Mouse (Mus musculus): ENCODE data around the gene Sap18.
"Not testable (repeated sequence)": the region's sequence is repeated elsewhere in the genome, so short reads cannot be mapped to it uniquely, and the experiment has no call there.

Gene Sap18

GRCm38 (mm10) chr14:57825788-57826751 lies 28.1 kb downstream of the Sap18 start, which contains the start of the genes Ska3 and Mrpl57:
Gene Ska3, minus strand, starts transcription at chr14:57826185.
Gene Mrpl57, plus strand, starts transcription at chr14:57826234.
- DNase-seq (ENCODE audit: low read depth, low spot score): peak; percentile 92

- no peak for DNase-seq (ENCODE audit: low read depth, low spot score)
Measured at GRCm38 (mm10) chr14:57827284-57827683, 29.3 kb downstream of the Sap18 start.

GRCm38 (mm10) chr14:57833526-57833925 lies 35.5 kb downstream of the Sap18 start:
- DNase-seq (ENCODE audit: low read depth, low spot score): no peak

- no peak for DNase-seq (ENCODE audit: low read depth, low spot score)
Measured at GRCm38 (mm10) chr14:57835157-57835556, 37.2 kb downstream of the Sap18 start.

GRCm38 (mm10) chr14:57844535-57844934 lies 46.6 kb downstream of the Sap18 start:
- DNase-seq (ENCODE audit: low read depth, low spot score): no peak

- not testable (repeated sequence) for DNase-seq (ENCODE audit: low read depth, low spot score)
Measured at GRCm38 (mm10) chr14:57848061-57848460, 50.1 kb downstream of the Sap18 start.

GRCm38 (mm10) chr14:57848646-57849045 lies 50.7 kb downstream of the Sap18 start:
- DNase-seq (ENCODE audit: low read depth, low spot score): no peak

GRCm38 (mm10) chr14:57850330-57850729 lies 52.4 kb downstream of the Sap18 start:
- peak; percentile 62 for DNase-seq (ENCODE audit: low read depth, low spot score)

GRCm38 (mm10) chr14:57852961-57853360 lies 55.0 kb downstream of the Sap18 start:
- DNase-seq (ENCODE audit: low read depth, low spot score): no peak

GRCm38 (mm10) chr14:57856037-57856436 lies 58.1 kb downstream of the Sap18 start:
- not testable (repeated sequence) for DNase-seq (ENCODE audit: low read depth, low spot score)

All from brain, adult 2 months (tissue).